Comparison of ENCODE assay signal across 21 mouse cellular contexts in genomic region chr15:63969131-63969530, GRCm38 (mm10). TPM values are rescaled to one million over a fixed set of nuclear protein-coding genes. Genes with fewer than 3 reads are reported as not detected.
"Had no signal": no experiment of that assay in that cellular context is flagged by ENCODE, and none has a peak within 500 bp of the region (broad histone marks: within the 10 kb centered on the region; RNA-seq: fewer than 3 reads in every experiment).

No protein-coding gene starts in this region.

- H3K4me1 ChIP-seq: limb, embryonic 10.5 days; liver, embryonic 15.5 days; midbrain, embryonic 10.5 days; neural tube, embryonic 12.5 days had no signal

- ATAC-seq: intestine, postnatal 0 days had no signal

- DNase-seq: kidney, adult 9 months; kidney, postnatal 36 days; lung, embryonic 14.5 days; lung, postnatal 10 days; midbrain, embryonic 14.5 days; right cerebral cortex, postnatal 4 days; spleen, adult 18-20 months; thymus, adult 2 months; thymus, postnatal 4 days had no signal

- H3K4me3 ChIP-seq: limb, embryonic 10.5 days; liver, embryonic 15.5 days; midbrain, embryonic 10.5 days; myocyte; neural tube, embryonic 12.5 days had no signal

RNA-seq across cellular contexts. Expression of gene Gsdmc4, which starts 57.0 kb away (rescaled TPM):
- total RNA-seq: layer of hippocampus, adult 18-20 months; layer of hippocampus, postnatal 10 days; left cerebral cortex, adult 18-20 months; neutrophil, adult 5-6 weeks had no signal
- polyA plus RNA-seq: limb, embryonic 10.5 days; liver, embryonic 11.5 days; liver, embryonic 15.5 days; lung, embryonic 14.5 days; macrophage; midbrain, embryonic 10.5 days; midbrain, embryonic 14.5 days; neural tube, embryonic 12.5 days had no signal
